Mouse (Mus musculus) ES-Bruce4 (cell line): ENCODE measurements around the gene Spef2.

Experiments
- EP300 ChIP-seq: IDR thresholded peaks from 2 replicates; pipeline ENCODE4 v1.6.1; 2011; ENCODE audit warnings: low read depth, low read length; ENCODE audit not compliant: insufficient read depth
- POLR2A ChIP-seq: IDR thresholded peaks from one replicate; pipeline ENCODE4 v1.8.1; 2011; ENCODE audit warnings: low read length; ENCODE audit not compliant: insufficient read depth

- TF ChIP-seq POLR2A (no peak), EP300 (no peak)
These were observed 119.0 kb downstream of the Spef2 start for GRCm38 (mm10) chr15:9629660-9630059.
